Mouse (Mus musculus): ENCODE data around the gene Stk32c.

Gene Stk32c

DNA sequence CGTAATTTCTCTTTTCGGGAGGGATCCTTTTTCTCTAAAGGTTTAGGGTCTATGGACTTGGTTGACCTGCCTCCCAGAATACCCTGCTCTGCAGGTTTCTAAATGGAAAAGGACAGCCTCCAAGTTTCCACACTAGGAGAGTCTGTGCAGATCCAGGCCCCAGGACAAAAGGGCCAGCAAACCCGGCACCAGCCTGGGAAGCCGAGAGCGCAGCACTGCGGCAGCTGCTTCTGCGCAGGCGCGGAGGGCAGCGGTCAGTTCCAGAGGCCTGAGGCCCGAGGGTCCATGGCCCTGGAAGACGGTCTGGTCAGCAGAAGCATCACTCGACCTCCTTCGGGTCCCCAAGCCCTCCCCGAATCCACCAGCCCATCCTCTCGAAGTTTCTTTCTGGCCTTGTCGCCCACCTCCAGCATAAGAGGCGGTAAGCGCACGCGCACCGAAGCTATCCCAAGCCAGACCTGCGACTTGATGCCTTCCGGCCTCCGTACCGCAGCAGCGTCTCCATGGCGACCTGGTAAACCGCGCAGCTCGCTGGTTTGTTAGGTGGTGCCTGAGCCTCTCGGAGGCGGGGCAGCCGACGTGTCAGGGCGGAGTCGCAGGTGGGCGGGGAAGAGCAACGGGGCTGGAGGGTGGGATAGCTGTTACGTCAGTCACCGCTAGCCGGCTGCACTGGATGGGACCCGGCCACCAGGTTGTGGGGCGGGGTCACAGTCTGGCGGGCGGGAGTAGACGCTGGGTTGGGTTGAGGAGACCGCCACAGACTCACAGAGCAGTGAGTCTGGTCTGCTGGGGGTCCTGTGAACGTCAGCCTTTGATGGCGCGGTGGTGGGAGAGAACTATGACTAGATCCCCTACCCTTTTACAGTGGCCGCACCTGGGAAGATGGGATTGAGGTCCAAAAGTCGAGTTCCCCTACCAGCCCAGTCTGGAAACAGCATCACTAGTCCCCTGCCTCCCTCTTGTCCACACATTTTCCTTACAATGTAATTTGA is at the start of gene Stk32c, which contains the start of gene Lrrc27:
Gene Stk32c (minus strand): TSS at position 554 of the 992 bp plus-strand sequence.
Gene Lrrc27 (plus strand): TSS at position 235 of the 992 bp plus-strand sequence.
- DNase-seq (ENCODE audit: low spot score) = peak; percentile 98

DNA sequence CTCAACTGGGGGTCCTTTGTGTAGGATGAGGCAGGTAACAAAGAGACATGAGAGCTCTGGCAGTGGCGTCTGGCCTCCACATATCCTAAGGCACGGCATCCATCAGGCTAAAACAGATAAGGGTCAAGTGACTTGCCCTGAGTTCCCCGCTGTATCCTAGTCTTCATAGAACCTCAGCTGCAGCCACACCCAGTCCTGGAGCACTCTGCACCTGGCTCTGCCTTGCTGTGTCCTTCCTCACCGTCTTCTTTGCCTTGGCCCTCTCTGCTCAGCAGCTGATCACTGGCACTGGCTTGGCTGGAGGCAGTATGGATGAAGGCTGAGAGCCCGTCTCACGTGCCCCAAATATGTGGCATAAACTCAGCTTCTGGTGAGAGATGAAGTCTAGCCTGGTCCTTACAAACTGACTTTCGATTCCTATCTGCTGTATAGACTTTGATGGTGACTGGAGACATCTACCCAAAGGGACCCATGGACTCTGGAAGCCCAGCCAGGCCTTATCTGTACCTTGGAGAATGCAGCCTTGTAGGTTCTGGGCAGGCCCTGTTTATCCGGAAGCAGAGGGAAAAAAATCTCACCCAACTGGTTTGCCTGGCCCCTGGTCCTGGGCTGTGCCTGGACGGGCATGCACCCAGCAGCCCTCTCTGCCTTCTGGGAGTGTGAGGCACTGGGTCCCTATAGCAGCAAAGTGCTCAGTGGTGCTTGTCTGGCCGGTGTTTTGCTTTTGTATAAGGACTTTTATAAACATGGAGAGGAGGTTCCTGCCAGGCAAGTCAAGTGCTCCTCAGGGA is 44.8 kb upstream of the Stk32c start:
- DNase-seq (ENCODE audit: low spot score) = no peak

DNA sequence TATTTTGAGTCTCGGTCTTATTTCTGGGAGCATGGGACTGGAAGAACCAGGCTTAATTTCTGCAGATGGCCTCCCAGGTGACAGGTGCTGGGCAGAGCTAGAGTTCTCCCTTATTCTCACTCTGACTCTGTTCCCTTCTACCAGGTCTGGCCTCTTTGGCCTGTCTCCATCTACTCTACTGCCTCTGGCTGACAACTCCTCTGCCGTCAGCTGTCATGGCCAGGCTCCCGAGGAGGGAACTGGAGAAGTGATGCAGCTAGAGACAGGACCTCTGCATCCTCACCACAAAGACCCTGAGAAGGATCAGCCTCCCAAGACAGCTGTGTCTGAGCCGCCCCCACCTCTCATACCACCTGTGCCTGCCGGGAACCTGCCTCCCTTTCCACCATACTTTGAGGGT is 41.5 kb upstream of the Stk32c start:
- no peak for DNase-seq (ENCODE audit: low spot score)

DNA sequence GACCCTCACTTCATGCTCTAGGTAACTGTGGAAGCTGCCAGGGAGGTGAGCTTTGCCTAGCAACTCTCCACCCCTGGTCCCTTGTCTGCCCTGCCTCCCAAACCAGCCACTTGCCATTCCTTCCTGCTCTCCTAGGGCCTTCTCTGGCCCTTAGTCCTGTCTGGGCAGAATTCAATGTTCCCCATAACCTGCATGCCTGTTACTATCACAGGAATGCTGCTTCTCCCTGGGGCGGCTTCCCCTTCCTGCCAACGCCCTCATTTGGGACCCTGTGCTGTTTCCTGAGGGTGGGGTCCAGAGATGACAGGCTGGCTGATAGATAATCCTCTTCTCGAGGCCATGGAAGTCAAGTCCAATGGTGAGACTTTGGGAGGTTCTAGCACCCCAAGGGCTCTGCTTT is 40.4 kb upstream of the Stk32c start:
- no peak for DNase-seq (ENCODE audit: low spot score)

DNA sequence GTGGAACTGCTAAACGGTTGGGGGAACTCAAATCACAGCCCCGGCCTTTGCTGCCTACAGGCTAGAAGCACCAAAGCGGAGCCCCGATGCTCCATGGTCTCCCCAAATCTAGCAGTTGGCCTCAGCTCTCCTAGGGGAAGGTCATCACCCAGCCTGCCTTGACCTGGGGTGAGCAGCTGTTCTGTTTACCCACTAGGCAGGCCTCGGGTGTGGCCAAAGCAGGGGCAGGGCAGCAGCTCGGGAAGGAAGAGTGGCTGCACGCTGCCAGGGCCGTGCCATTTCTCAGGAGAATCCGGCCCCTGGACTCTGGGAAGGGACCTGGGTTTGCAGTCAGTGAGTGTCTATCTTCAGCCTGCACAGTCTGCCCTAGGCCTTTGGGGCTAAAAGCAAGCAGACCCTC is 39.9 kb upstream of the Stk32c start:
- DNase-seq (ENCODE audit: low spot score) = no peak

GRCm38 (mm10) chr7:139252566-139252965 is 39.5 kb upstream of the Stk32c start:
- DNase-seq (ENCODE audit: low spot score) = no peak

- peak; percentile 83 for DNase-seq (ENCODE audit: low spot score)
Measured at GRCm38 (mm10) chr7:139251881-139252301, 38.8 kb upstream of the Stk32c start.

GRCm38 (mm10) chr7:139249406-139250210 is 36.5 kb upstream of the Stk32c start:
- no peak for DNase-seq (ENCODE audit: low spot score)

- DNase-seq (ENCODE audit: low spot score) = peak; percentile 69
Measured at GRCm38 (mm10) chr7:139248615-139249405, 35.7 kb upstream of the Stk32c start.

DNA sequence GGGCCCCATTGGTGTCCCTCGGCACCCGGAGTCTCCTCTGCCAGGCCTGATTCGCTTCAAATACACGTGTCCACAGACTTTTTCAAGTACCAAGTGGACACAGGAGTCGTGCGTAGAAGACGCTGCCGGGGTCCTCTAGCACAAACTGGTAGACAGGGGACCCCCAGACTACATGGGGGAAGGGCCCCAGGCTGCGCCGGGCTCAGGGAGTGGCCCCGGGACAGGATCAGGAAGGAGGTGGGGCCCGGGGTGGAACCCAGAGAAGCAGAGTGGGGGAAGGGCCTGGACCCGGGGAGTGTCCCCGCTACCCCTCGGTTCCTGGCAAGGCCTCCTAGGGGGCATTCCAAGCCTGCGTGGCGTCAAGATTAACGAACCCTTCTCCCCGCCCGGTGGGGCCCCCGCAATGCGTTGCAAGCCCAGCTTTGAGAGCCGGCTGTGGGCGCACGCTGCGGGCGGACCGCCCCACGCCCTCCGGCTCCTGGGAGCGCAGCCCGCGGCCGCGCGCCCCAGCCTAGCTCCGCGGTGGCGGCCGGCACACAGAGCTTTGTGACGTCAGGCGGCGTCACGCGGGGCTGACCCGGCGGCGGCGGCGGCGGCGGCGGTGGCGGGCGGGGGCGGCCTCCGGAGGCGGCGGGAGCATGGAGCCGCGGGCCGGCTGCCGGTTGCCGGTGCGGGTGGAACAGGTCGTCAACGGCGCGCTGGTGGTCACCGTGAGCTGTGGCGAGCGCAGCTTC is 34.9 kb upstream of the Stk32c start, which contains the start of gene Pwwp2b:
Gene Pwwp2b (plus strand): TSS at position 602 of the 734 bp plus-strand sequence.
- peak; percentile 86 for DNase-seq (ENCODE audit: low spot score)

DNA sequence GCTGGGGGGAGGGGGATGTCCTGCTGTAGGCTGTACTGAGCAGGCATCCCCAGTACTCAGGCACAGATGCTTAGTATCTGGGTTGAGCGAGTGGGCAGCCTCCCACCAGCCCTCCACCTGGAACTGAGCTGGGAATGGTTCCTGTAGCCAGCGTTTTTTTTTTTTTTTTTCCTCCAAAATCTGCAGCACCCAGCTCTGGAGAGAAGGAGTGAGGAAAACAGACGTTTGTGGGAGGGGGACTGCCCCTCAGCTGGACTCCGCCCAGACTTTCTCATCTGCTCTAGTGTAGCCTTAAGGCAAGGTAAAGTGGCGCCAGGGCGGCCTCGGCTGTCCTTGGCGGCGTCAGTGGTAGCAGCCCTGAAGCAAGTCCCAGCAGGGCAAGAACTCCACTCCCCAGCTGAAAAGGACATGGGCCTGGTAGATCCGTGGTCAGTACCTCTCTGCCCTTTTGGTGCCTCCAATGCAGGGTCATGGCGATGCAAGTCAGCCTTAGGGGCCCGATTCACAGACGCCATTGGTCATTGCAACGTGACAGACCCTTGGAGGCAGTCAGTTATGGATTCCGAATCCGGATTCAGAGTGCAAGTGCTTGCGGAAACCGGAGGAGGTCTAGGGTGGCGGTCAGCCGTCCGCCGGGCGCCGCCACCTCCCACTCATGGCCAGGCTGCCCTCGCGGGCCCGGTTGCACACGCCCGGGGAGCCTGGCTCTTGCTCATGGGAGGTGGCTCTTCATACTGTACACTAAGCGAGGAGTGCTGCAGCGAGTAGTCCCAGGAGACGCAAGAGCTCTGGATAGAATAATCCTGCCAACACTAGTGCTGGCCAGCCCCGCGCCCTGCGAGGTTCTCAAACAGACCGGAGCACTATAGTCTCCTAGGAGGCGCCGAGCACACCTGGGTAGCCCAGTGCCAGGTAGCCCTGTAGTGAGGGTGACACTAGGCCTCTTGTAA is 34.1 kb upstream of the Stk32c start:
- DNase-seq (ENCODE audit: low spot score) = peak; percentile 67

GRCm38 (mm10) chr7:139246086-139246485 is 33.0 kb upstream of the Stk32c start:
- DNase-seq (ENCODE audit: low spot score) = no peak

DNA sequence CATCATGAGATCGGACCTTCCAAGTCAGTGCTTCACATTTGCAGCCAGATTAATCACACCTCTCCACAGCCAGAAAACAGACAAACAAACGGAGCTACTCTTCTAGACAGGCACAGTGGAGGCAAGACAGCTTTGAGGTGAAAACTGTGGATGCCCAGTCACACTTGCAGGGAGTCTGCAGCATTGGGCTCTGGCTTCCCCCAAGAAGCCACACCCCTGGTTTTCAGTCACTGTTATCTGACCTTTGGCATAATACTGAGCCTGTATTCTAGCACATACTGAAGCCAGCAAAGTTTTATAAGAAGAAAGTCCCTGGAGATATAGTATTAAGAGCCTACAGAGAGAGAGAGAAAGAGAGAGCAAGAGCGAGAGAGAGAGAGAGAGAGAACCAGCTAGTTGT is 26.3 kb upstream of the Stk32c start:
- no peak for DNase-seq (ENCODE audit: low spot score)

- no peak for DNase-seq (ENCODE audit: low spot score)
Measured at GRCm38 (mm10) chr7:139235651-139236358, 22.7 kb upstream of the Stk32c start.

GRCm38 (mm10) chr7:139234426-139235188 is 21.5 kb upstream of the Stk32c start:
- DNase-seq (ENCODE audit: low spot score) = peak; percentile 71

- peak; percentile 94 for DNase-seq (ENCODE audit: low spot score)
Measured at GRCm38 (mm10) chr7:139233714-139234113, 20.6 kb upstream of the Stk32c start.

GRCm38 (mm10) chr7:139230241-139230640 is 17.1 kb upstream of the Stk32c start:
- DNase-seq (ENCODE audit: low spot score) = no peak

GRCm38 (mm10) chr7:139229837-139230236 is 16.7 kb upstream of the Stk32c start:
- DNase-seq (ENCODE audit: low spot score) = no peak
